Mouse (Mus musculus) heart, postnatal 14 days (tissue): ENCODE measurements around the gene Gm49384. TPM values are rescaled to one million over a fixed set of nuclear protein-coding genes. Genes with fewer than 3 reads are reported as not detected.

Experiments
- DNase-seq, 2 experiments: peaks; one replicate each; pipeline ENCODE4 v3.0.0; 2021 to 2022
- intact Hi-C: fragments of 180-260 bp; cut with DNase I; formaldehyde crosslinking; loops from one replicate; pipeline ENCODE4 v1.15.1; 2025
- microRNA-seq, 2 experiments: library from miRNA; unstranded; fragments of <30 nt; microRNA quantifications; one replicate each; pipeline ENCODE4 v1.2.0; 2021 to 2022
- total RNA-seq, 2 experiments: library from RNA; stranded (reverse); gene quantifications; 2 replicates each; pipeline ENCODE4 v1.2.3; 2021

Gm49384 gene
- total RNA-seq, 2 experiments from 2014 or later = 2.4 to 3.1 TPM

- DNase-seq = no peak
- intact Hi-C loops = no loop called here
Observed at GRCm38 (mm10) chr12:69139841-69140240, 64.2 kb downstream of the Gm49384 start.

Small RNAs within 50 kb of the gene (microRNA-seq; reads per million reads assigned to microRNA genes)
- gene Gm47287 (0 reads per million in 2 experiments), gene Gm47295 (0.60 to 1.1 reads per million in 2 experiments)

Other genes starting within 250 kb of the Gm49384 start
- 1,000 to 10,000 TPM; 1,350 to 1,379 TPM for gene Rps29, start 45.1 kb downstream of the Gm49384 start, total RNA-seq
- gene Lrr1, start 35.5 kb downstream of the Gm49384 start, total RNA-seq = 1 to 10 TPM in 1 of 2 experiments, not detected in 1; 1.0 TPM
- gene Rpl36al, start 20.2 kb downstream of the Gm49384 start, total RNA-seq = 100 to 1,000 TPM; 211 to 226 TPM
- gene Mgat2, start 20.1 kb downstream of the Gm49384 start, total RNA-seq = 10 to 100 TPM; 22.6 to 25.3 TPM
- 1 to 10 TPM; 2.9 to 4.1 TPM for gene Gm49383, start 7.2 kb downstream of the Gm49384 start, total RNA-seq
- under 1 TPM; 0.76 TPM for gene Dnaaf2, start 5.8 kb downstream of the Gm49384 start, total RNA-seq
- 1 to 10 TPM; 1.6 to 2.0 TPM for gene Pole2, start 23.9 kb upstream of the Gm49384 start, total RNA-seq
- gene Klhdc1, start 36.9 kb upstream of the Gm49384 start, total RNA-seq = 10 to 100 TPM; 18.1 to 21.1 TPM
- gene Klhdc2, start 92.4 kb upstream of the Gm49384 start, total RNA-seq = 10 to 100 TPM; 90.6 to 93.1 TPM
- gene Nemf, start 152.9 kb upstream of the Gm49384 start, total RNA-seq = 10 to 100 TPM; 26.1 to 28.5 TPM
- 10 to 100 TPM; 51.8 to 57.0 TPM for gene Arf6, start 167.9 kb upstream of the Gm49384 start, total RNA-seq
- 1 to 10 TPM in 1 of 2 experiments, not detected in 1; 1.1 TPM for gene Gm9887, start 168.2 kb upstream of the Gm49384 start, total RNA-seq